Mouse (Mus musculus) thymus, adult 2 months (tissue): ENCODE results near the gene Prss53. TPM values are rescaled to one million over a fixed set of nuclear protein-coding genes. Genes with fewer than 3 reads are reported as not detected.

Source experiments
- DNase-seq: peaks from one replicate; pipeline ENCODE4 v3.0.0; 2021
- H3K27ac ChIP-seq: fragments of 200-500 bp; 2 replicates; pipeline ENCODE4 v1.5.1; 2012; ENCODE audit warnings: low read length, control low read depth; ENCODE audit not compliant: control insufficient read depth, insufficient read depth
- H3K27me3 ChIP-seq: fragments of 200-500 bp; 2 replicates; pipeline ENCODE4 v1.6.1; 2012; ENCODE audit warnings: mild to moderate bottlenecking, low read length, moderate library complexity, mixed read lengths; ENCODE audit not compliant: control insufficient read depth, insufficient read depth
- H3K36me3 ChIP-seq: fragments of 200-500 bp; 2 replicates; pipeline ENCODE4 v1.6.1; 2012; ENCODE audit warnings: mild to moderate bottlenecking, low read length, moderate library complexity; ENCODE audit not compliant: control insufficient read depth, insufficient read depth
- H3K4me1 ChIP-seq: fragments of 200-500 bp; replicated peaks from 2 replicates; pipeline ENCODE4 v1.6.1; 2012; ENCODE audit warnings: low read length; ENCODE audit not compliant: control insufficient read depth, insufficient read depth
- H3K4me3 ChIP-seq: fragments of 200-500 bp; 2 replicates; pipeline ENCODE4 v1.5.1; 2012; ENCODE audit warnings: mild to moderate bottlenecking, low read length, control low read depth, moderate library complexity; ENCODE audit not compliant: control insufficient read depth, insufficient read depth
- CTCF ChIP-seq: fragments of 200-500 bp; IDR thresholded peaks from 2 replicates; pipeline ENCODE4 v1.5.1; 2012; ENCODE audit warnings: mild to moderate bottlenecking, control low read depth, low read length, moderate library complexity, borderline replicate concordance; ENCODE audit not compliant: control insufficient read depth, poor library complexity, insufficient read depth; ENCODE audit errors: extremely low read depth
- POLR2A ChIP-seq: fragments of 200-500 bp; IDR thresholded peaks from 2 replicates; pipeline ENCODE4 v1.6.1; 2012; ENCODE audit warnings: mild to moderate bottlenecking, low read length, control low read depth, moderate library complexity; ENCODE audit not compliant: control insufficient read depth, poor library complexity, insufficient read depth; ENCODE audit errors: extremely low read depth
- WGBS: fragments of 180-500 bp; shearing (Covaris S2); methylation state at CpG from one replicate; pipeline ENCODE4 v1.1.7; 2018; 5-methylcytosine and 5-hydroxymethylcytosine counted together
- polyA plus RNA-seq: library from polyadenylated mRNA; depleted of rRNA; stranded (reverse); fragments of >200 nt; gene quantifications from 2 replicates; pipeline ENCODE4 v1.2.3, GENCODE M21; 2012; rRNA removed

The Prss53 gene
- 2.0 and 2.5 TPM in 2 replicates for polyA plus RNA-seq

DNA sequence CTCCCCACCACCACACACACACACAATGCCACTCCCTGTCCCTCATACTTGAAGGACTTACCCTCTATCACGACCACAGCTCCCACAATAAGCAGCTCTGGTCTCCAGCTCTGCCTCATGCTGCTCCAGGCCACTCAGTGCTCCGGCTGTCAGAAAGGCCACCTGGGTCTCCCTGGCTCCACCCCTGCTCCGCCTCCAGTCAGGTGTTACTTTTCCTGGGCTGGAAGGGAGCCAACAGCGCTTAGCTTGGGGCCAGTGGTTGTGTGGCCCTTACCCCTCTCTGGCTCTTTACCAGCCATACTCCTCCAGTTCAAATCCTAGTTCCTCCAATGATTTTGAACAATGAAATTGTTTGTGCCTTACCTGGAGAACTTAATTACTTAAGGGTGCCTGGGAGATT, at the start of gene Prss53:
Gene Prss53, minus strand, starts transcription at position 173 of the 400 bp plus-strand sequence.
- peaks cover 30% of the 10 kb centered on the region for H3K36me3 ChIP-seq
- H3K27ac ChIP-seq, result no peak within 1 kb of the TSS
- WGBS, result 82% methylated on average over 4 of the region's 4 CpGs
- no peak within 1 kb of the TSS for H3K4me3 ChIP-seq
- peaks cover 6% of the 10 kb centered on the region for H3K4me1 ChIP-seq
- no peak for DNase-seq
- no peaks in the 10 kb centered on the region for H3K27me3 ChIP-seq
- TF ChIP-seq POLR2A, result no peak
- no peak for TF ChIP-seq CTCF

DNA sequence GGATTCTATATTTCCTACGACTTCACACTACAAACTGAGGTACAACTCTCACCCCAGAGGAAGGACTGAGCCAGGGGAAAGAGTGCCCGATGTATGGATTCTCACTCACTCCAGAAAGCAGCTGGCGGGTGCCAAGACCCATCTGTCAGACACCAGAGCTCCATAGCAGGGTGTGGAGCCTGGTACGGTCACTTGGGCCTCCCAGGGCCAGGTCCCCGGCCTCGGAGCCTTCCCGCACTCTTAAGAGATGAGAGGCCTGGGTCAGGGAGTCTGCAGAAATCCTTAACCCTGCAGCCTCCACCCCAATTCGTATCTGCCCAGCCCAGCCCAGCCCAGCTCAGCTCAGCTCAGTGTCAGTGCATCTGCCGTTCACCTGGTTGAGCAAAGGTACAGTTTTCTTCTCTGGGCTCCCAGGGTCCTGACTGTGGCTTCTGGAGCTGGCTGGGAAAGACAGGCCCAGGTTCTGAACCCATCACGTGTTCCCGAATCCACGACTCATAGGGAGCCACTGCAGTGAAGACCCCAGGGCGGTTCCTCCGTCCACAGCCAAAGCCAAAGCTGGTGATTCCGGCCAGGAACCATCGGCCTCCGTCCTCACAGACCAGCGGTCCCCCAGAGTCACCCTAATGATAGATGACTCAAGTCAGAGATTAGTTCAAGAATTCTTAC, 45.6 kb upstream of the Prss53 start:
- no peak for DNase-seq
- 80% methylated on average over 18 of the region's 18 CpGs for WGBS
- Histone ChIP-seq H3K4me3 (peak overlapping the region; percentile 65; the same call in 1 of the 2 replicates), H3K36me3 (no peaks in the 10 kb centered on the region), H3K27ac (no peak overlapping the region), H3K27me3 (no peaks in the 10 kb centered on the region), H3K4me1 (peaks cover 13% of the 10 kb centered on the region)
- no peak for TF ChIP-seq POLR2A
- TF ChIP-seq CTCF, result no peak

GRCm38 (mm10) chr7:127935748-127936159, 45.0 kb upstream of the Prss53 start:
- 2% methylated on average over 38 of the region's 38 CpGs for WGBS
- peak overlapping the region; percentile 65 for H3K4me3 ChIP-seq
- H3K27ac ChIP-seq, result no peak overlapping the region
- no peak; the same call in 1 of the 2 replicates for TF ChIP-seq CTCF
- TF ChIP-seq POLR2A, result no peak
- H3K4me1 ChIP-seq, result peaks cover 14% of the 10 kb centered on the region
- no peaks in the 10 kb centered on the region for H3K27me3 ChIP-seq
- H3K36me3 ChIP-seq, result no peaks in the 10 kb centered on the region
- DNase-seq, result no peak

DNA sequence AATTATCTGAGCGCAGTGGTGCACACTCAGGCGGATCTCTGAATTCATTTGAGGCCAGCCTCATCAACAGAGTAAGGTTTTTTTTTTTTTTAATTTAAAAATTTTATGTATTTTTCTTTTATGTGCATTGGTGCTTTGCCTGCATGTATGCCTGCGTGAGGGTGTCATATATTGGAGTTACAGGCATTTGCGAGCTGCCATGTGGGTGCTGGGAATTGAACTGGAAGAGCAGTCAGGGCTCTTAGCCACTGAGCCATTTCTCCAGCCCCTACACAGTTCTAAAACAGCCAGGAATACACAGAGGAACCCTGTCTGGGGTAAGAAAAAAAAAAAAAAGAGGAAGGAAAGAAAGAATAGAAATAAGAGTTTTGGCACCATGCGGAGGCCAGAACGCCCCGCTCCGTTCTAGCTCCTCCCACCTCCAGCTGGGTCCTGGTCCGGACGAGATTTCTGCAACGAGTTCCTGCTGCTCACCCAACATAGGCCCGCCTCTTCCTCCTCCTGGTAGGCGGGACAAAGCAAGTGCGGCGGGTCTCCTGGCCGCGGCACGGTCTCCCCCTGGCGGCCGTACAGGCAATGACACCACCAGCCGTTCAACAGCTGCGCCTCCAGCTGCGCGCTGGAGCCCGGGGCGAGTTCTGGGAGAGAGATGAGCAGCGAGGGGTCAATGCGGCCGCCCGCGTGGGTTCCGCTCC, 44.4 kb upstream of the Prss53 start:
- H3K36me3 ChIP-seq, result no peaks in the 10 kb centered on the region
- peaks cover 14% of the 10 kb centered on the region for H3K4me1 ChIP-seq
- peak; percentile 97 for DNase-seq
- H3K4me3 ChIP-seq, result peak overlapping the region; percentile 65
- WGBS, result 7% methylated on average over 30 of the region's 32 CpGs
- TF ChIP-seq CTCF (peak; percentile 96), POLR2A (peak; percentile 49; the same call in 1 of the 2 replicates)
- no peaks in the 10 kb centered on the region for H3K27me3 ChIP-seq
- H3K27ac ChIP-seq, result no peak overlapping the region

DNA sequence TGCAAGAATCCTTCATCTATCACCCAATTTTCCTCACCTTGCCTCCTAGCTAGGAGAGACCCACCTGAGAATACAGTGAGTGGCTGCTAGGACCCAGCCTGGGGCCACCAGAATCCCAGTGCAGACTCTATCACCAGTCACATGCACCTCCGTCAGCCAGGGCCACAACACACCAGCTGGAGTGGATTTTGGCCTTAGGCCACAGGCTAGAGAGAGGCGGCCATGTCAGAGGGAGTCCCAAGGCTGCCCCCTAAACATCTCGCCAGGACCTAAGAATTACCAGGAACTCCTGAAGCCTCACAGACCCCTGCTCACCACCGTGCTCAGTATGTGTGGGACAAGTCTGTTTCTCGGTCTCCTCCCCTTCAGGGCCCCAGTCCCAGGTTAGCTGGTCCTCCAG, 43.3 kb upstream of the Prss53 start:
- Histone ChIP-seq H3K36me3 (no peaks in the 10 kb centered on the region), H3K4me3 (no peak overlapping the region), H3K4me1 (peaks cover 14% of the 10 kb centered on the region), H3K27me3 (no peaks in the 10 kb centered on the region), H3K27ac (no peak overlapping the region)
- TF ChIP-seq POLR2A (no peak), CTCF (no peak)
- 97% methylated on average over 5 of the region's 5 CpGs for WGBS
- DNase-seq, result no peak

GRCm38 (mm10) chr7:127932273-127933031, 41.7 kb upstream of the Prss53 start:
- H3K36me3 ChIP-seq, result no peaks in the 10 kb centered on the region
- no peaks in the 10 kb centered on the region for H3K27me3 ChIP-seq
- DNase-seq, result no peak
- H3K4me1 ChIP-seq, result peaks cover 14% of the 10 kb centered on the region
- H3K27ac ChIP-seq, result no peak overlapping the region
- 83% methylated on average over 13 of the region's 13 CpGs for WGBS
- no peak overlapping the region for H3K4me3 ChIP-seq
- TF ChIP-seq CTCF (no peak), POLR2A (no peak)
